Mouse (Mus musculus): ENCODE measurements around the gene Gm1527. TPM values are rescaled to one million over a fixed set of nuclear protein-coding genes. Genes with fewer than 3 reads are reported as not detected.

The Gm1527 gene
- not detected for total RNA-seq (2023)

GRCm38 (mm10) chr3:28892317-28892716 lies at the start of gene Gm1527:
Gm1527 (plus strand) TSS chr3:28892617.

Other genes with a start within 250 kb of the Gm1527 start
- not detected for gene Slc2a2, start 194.7 kb upstream of the Gm1527 start, total RNA-seq (2023)
- 4.6 TPM for gene Eif5a2, start 111.3 kb upstream of the Gm1527 start, total RNA-seq (2023)
- gene Rpl22l1, start 87.2 kb upstream of the Gm1527 start, total RNA-seq (2023): 371 TPM
- not detected for gene Egfem1, start 189.4 kb downstream of the Gm1527 start, total RNA-seq (2023)

Data from CD4-positive naive resting alpha-beta T cell, adult 57 days (primary cell).